Mouse (Mus musculus) liver, embryonic 14.5 days (tissue): ENCODE data around the gene Prpf8.
"Not testable (repeated sequence)": the region's sequence is repeated elsewhere in the genome, so short reads cannot be mapped to it uniquely, and the experiment has no call there.

Experiments used
- CTCF ChIP-seq: IDR thresholded peaks from 2 replicates; pipeline ENCODE4 v1.5.1; 2016; ENCODE audit warnings: antibody characterized with exemption, low read depth, control low read depth
- EP300 ChIP-seq: IDR thresholded peaks from 2 replicates; pipeline ENCODE4 v1.6.1; 2016; ENCODE audit warnings: antibody characterized with exemption, low read depth

- not testable (repeated sequence) for TF ChIP-seq CTCF, EP300
Measured at GRCm38 (mm10) chr11:75556006-75556405, 69.4 kb downstream of the Prpf8 start.
